Mouse (Mus musculus) midbrain, embryonic 16.5 days (tissue): ENCODE measurements at regions not wholly inside any gene's neighbourhood (a gene's known extent, or its start where the extent isn't known, plus 50 kb on each side); places are given as distances from the start of the nearest gene placed in this dataset.

Experiments used
- ATAC-seq: fragments of 200-750 bp; cut with Nextera tagmentation; 2 replicates; pipeline ENCODE4 v1.8.0; 2017; ENCODE audit warnings: moderate TSS enrichment
- H3K27ac ChIP-seq: fragments of 300-500 bp; sonication (generic); 2 replicates; pipeline ENCODE4 v1.5.1; 2014; ENCODE audit warnings: mild to moderate bottlenecking, low read length, mixed read lengths
- H3K27me3 ChIP-seq: fragments of 300-500 bp; sonication (generic); 2 replicates; pipeline ENCODE4 v1.6.1; 2014; ENCODE audit warnings: low read depth, low read length, mixed read lengths; ENCODE audit not compliant: control insufficient read depth, insufficient read depth
- H3K36me3 ChIP-seq: fragments of 300-500 bp; sonication (generic); 2 replicates; pipeline ENCODE4 v1.6.1; 2014; ENCODE audit warnings: mild to moderate bottlenecking, low read length, moderate library complexity, mixed read lengths; ENCODE audit not compliant: control insufficient read depth, insufficient read depth
- H3K4me1 ChIP-seq: fragments of 300-500 bp; sonication (generic); 2 replicates; pipeline ENCODE4 v1.6.1; 2014; ENCODE audit warnings: mild to moderate bottlenecking, low read length, mixed read lengths; ENCODE audit not compliant: control insufficient read depth, insufficient read depth
- H3K4me2 ChIP-seq: fragments of 300-500 bp; sonication (generic); 2 replicates; pipeline ENCODE4 v1.6.1; 2014; ENCODE audit warnings: mild to moderate bottlenecking, low read length, mixed read lengths
- H3K4me3 ChIP-seq: fragments of 300-500 bp; sonication (generic); 2 replicates; pipeline ENCODE4 v1.5.1; 2014; ENCODE audit warnings: low read depth, mild to moderate bottlenecking, low read length, moderate library complexity, mixed read lengths
- H3K9ac ChIP-seq: fragments of 300-500 bp; sonication (generic); 2 replicates; pipeline ENCODE4 v1.6.1; 2014; ENCODE audit warnings: low read depth, low read length, mixed read lengths
- H3K9me3 ChIP-seq: fragments of 300-500 bp; sonication (generic); replicated peaks from 2 replicates; pipeline ENCODE4 v1.6.1; 2014; ENCODE audit warnings: mild to moderate bottlenecking, low read length, mixed read lengths; ENCODE audit not compliant: control insufficient read depth, poor library complexity, severe bottlenecking
- WGBS: fragments of 180-500 bp; shearing (Covaris S2); extraction: QIAGEN DNeasy Blood & Tissue Kit; methylation state at CpG from one replicate; pipeline ENCODE4 v1.1.7; 2014; 5-methylcytosine and 5-hydroxymethylcytosine counted together

GRCm38 (mm10) chr15:6998576-6999070, 91.8 kb upstream of the Lifr start:
- H3K4me1 ChIP-seq, result no peaks in the 10 kb centered on the region
- ATAC-seq, result no peak
- no peak overlapping the region for H3K27ac ChIP-seq
- no peaks in the 10 kb centered on the region for H3K27me3 ChIP-seq
- no peak overlapping the region for H3K4me3 ChIP-seq
- no peaks in the 10 kb centered on the region for H3K36me3 ChIP-seq
- H3K4me2 ChIP-seq, result no peak overlapping the region
- H3K9ac ChIP-seq, result no peak overlapping the region
- 77% methylated on average over 5 of the region's 5 CpGs for WGBS
- H3K9me3 ChIP-seq, result no peaks in the 10 kb centered on the region

DNA sequence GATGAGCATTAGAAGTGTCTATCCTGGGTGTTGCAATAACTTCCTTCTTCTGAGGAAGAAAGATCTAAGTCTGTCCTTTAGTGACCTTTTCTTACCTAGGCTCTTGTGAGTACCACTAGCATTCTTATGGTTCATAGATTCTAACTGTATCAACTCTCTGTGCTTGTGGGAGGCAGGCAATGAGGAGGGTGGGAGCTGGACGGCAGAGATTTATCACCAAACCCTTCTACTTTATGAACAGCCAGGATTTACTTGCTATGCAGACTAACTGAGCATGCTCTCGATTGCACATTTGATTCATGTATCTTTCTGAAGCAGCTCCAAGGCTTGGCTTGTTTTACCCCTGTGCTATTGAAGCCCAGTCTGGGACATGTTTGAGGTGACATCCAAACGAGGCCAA, 90.7 kb upstream of the Lifr start:
- ATAC-seq, result no peak
- H3K27ac ChIP-seq, result no peak overlapping the region
- no peaks in the 10 kb centered on the region for H3K36me3 ChIP-seq
- H3K4me3 ChIP-seq, result no peak overlapping the region
- H3K4me2 ChIP-seq, result no peak overlapping the region
- H3K9me3 ChIP-seq, result no peaks in the 10 kb centered on the region
- 92% methylated on average over 3 of the region's 3 CpGs for WGBS
- no peak overlapping the region for H3K9ac ChIP-seq
- no peaks in the 10 kb centered on the region for H3K4me1 ChIP-seq
- no peaks in the 10 kb centered on the region for H3K27me3 ChIP-seq

GRCm38 (mm10) chr15:7002226-7002625, 88.2 kb upstream of the Lifr start:
- no peak overlapping the region for H3K9ac ChIP-seq
- no peak for ATAC-seq
- no peaks in the 10 kb centered on the region for H3K36me3 ChIP-seq
- no peak overlapping the region for H3K4me3 ChIP-seq
- WGBS, result 81% methylated on average over 5 of the region's 5 CpGs
- no peaks in the 10 kb centered on the region for H3K9me3 ChIP-seq
- H3K27me3 ChIP-seq, result no peaks in the 10 kb centered on the region
- no peak overlapping the region for H3K4me2 ChIP-seq
- no peak overlapping the region for H3K27ac ChIP-seq
- no peaks in the 10 kb centered on the region for H3K4me1 ChIP-seq

DNA sequence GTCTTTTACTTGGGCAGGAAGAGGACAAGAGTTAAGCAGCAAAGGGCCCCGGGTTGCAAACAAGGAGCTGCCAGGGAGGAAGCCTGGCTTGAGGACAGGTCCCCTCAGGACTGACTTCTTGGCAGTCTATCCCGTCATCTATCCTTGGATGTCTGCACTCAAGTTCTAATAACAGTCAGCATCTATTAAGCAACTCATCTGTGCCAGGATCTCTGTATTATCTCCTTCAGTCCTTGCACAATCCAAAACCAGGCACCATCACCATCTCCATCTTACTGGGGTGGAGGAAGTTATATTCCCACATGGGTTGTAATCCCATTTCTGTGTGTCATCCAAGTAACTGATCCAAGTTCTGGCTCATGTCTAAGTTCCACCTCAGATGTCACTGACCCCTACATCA, 87.1 kb upstream of the Lifr start:
- H3K4me3 ChIP-seq, result no peak overlapping the region
- no peaks in the 10 kb centered on the region for H3K9me3 ChIP-seq
- H3K4me2 ChIP-seq, result no peak overlapping the region
- no peaks in the 10 kb centered on the region for H3K27me3 ChIP-seq
- WGBS, result 94% methylated on average over 2 of the region's 2 CpGs
- ATAC-seq, result no peak
- no peak overlapping the region for H3K9ac ChIP-seq
- H3K4me1 ChIP-seq, result no peaks in the 10 kb centered on the region
- no peaks in the 10 kb centered on the region for H3K36me3 ChIP-seq
- H3K27ac ChIP-seq, result no peak overlapping the region

DNA sequence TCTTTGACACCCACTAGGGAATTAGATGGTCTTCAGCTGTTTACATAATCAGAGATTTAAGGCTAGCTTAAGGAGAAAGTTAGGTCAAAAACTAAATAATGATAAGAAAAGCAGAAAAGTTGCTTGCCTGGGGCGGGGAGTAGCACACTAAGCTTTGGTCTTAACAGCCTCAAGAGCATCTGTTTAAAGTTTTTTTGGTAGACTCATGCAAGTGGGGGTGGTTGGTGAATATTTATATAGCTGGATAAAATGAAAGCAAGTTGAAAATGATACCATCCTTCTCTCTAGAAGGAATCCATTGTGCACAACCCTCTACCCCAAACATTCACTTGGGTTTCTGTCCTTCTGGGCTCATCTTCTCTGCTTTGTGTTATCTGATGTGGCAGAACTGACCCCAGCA, 85.3 kb upstream of the Lifr start:
- Histone ChIP-seq H3K9me3 (no peaks in the 10 kb centered on the region), H3K4me3 (no peak overlapping the region), H3K36me3 (no peaks in the 10 kb centered on the region), H3K4me1 (no peaks in the 10 kb centered on the region), H3K27ac (no peak overlapping the region), H3K27me3 (no peaks in the 10 kb centered on the region), H3K4me2 (no peak overlapping the region), H3K9ac (no peak overlapping the region)
- 73% methylated on average over 1 of the region's 1 CpGs for WGBS
- ATAC-seq, result no peak

- WGBS, result 89% methylated on average over 2 of the region's 2 CpGs
- Histone ChIP-seq H3K4me1 (no peaks in the 10 kb centered on the region), H3K36me3 (no peaks in the 10 kb centered on the region), H3K27ac (no peak overlapping the region), H3K4me2 (no peak overlapping the region), H3K9ac (no peak overlapping the region), H3K4me3 (no peak overlapping the region), H3K27me3 (no peaks in the 10 kb centered on the region), H3K9me3 (no peaks in the 10 kb centered on the region)
- ATAC-seq, result no peak
These were observed 84.1 kb upstream of the Lifr start for GRCm38 (mm10) chr15:7006271-7006670.

DNA sequence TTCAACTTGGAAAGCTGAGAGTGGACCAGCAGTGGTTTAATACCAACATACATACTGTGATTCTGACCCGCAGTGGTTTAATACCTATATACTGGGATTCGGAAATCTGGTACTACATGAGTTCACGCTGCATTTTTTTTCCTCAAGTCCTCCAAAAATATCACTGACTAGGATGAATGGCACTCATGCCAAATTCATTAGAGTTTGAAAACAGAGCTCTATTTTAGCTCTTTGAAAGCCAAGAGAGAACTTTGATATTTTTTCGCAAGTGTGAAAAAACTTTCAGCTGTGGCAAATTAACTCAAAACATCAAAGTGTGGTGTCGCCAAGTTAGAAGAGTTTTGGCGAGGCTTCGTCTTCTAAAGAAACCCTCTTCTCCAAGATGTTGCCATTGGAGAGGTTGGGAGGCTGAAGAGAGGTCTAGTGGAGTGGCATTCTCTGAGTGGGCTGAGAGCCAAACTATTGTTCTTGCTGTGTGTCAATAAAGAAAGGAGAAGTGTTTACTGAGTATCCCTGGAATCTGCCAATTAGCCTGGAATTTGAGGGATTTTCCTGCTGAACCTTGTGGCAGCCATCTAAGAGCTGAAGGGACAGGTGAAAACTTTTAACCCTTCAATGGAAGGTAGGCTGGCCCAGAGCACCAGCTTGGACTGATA, 81.6 kb upstream of the Lifr start:
- no peak for ATAC-seq
- 79% methylated on average over 7 of the region's 7 CpGs for WGBS
- no peaks in the 10 kb centered on the region for H3K4me1 ChIP-seq
- H3K36me3 ChIP-seq, result no peaks in the 10 kb centered on the region
- no peak overlapping the region for H3K4me2 ChIP-seq
- H3K27me3 ChIP-seq, result no peaks in the 10 kb centered on the region
- no peaks in the 10 kb centered on the region for H3K9me3 ChIP-seq
- H3K9ac ChIP-seq, result no peak overlapping the region
- H3K4me3 ChIP-seq, result no peak overlapping the region
- H3K27ac ChIP-seq, result no peak overlapping the region

- no peak overlapping the region for H3K27ac ChIP-seq
- no peak overlapping the region for H3K9ac ChIP-seq
- H3K4me1 ChIP-seq, result no peaks in the 10 kb centered on the region; the same call in 1 of the 2 replicates
- 80% methylated on average over 4 of the region's 4 CpGs for WGBS
- H3K4me3 ChIP-seq, result no peak overlapping the region
- no peaks in the 10 kb centered on the region for H3K36me3 ChIP-seq
- no peak overlapping the region for H3K4me2 ChIP-seq
- H3K9me3 ChIP-seq, result no peaks in the 10 kb centered on the region
- ATAC-seq, result no peak
- H3K27me3 ChIP-seq, result no peaks in the 10 kb centered on the region
These were observed 79.3 kb upstream of the Lifr start for GRCm38 (mm10) chr15:7010966-7011695.

DNA sequence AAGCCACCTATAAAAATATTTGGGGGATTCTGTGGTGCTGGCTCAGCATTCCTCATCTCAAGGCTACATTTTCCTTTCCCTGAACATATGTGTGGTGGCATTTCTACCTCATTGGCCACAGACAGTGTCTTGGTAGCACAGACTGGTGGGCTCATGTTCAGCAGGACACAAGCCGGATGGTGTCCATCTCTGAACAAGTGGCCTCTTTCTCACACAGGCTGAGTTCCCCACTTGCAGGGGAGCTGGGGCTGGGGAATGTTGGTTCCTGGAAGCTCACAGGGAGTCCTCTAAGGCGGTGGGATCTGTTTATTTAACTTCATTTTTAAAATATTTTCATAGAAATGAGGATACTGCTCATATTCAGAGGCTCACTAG, 78.7 kb upstream of the Lifr start:
- Histone ChIP-seq H3K27me3 (no peaks in the 10 kb centered on the region), H3K4me3 (no peak overlapping the region), H3K4me2 (no peak overlapping the region), H3K36me3 (no peaks in the 10 kb centered on the region), H3K4me1 (no peaks in the 10 kb centered on the region; the same call in 1 of the 2 replicates), H3K9ac (no peak overlapping the region), H3K9me3 (no peaks in the 10 kb centered on the region), H3K27ac (no peak overlapping the region)
- 85% methylated on average over 2 of the region's 2 CpGs for WGBS
- ATAC-seq, result no peak
